Comparison of ENCODE assay signal across 22 mouse cellular contexts in the genomic region with DNA sequence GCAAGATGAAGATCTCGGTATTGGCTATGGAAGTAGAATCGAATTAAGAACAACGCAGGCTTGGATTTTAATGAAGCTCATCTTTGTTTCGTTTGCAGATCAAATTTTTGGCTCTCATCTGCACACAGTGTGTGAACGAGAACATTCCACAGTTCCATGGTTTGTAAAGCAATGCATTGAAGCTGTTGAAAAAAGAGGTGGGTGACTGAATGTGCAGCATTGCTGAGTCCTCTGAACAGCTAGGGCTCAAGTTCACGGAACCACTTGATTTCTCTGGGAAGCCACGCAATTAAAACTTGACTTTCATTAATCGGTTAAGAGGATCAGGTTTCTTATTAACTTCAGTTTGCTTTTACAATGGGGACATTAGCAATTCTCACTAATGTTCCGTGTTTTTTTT.
A peak's percentile ranks its signal among the peaks of the same experiment; 100 is the strongest.
DNase-seq lines count a peak whose midpoint lies in the region; ATAC-seq and TF ChIP-seq lines count a peak whose summit lies in the region.
"Had no signal": no experiment of that assay in that cellular context is flagged by ENCODE, and none has a peak within 500 bp of the region (broad histone marks: within the 10 kb centered on the region; RNA-seq: fewer than 3 reads in every experiment).

No protein-coding gene starts in this region.

- no peaks in the 10 kb centered on the region for H3K9me3 ChIP-seq in kidney, embryonic 14.5 days (ENCODE audit: control insufficient read depth, low read length)
- H3K9me3 ChIP-seq in lung, embryonic 15.5 days, result no peaks in the 10 kb centered on the region
- H3K9me3 ChIP-seq in kidney, postnatal 0 days (replicated peaks; ENCODE audit: low read length), result no peaks in the 10 kb centered on the region
- H3K9me3 ChIP-seq: embryonic facial prominence, embryonic 13.5 days; forebrain, embryonic 12.5 days; heart, embryonic 10.5 days; heart, embryonic 15.5 days; hindbrain, embryonic 10.5 days had no signal

- peak overlapping the region; percentile 21; the same call in 1 of the 2 replicates for H3K27ac ChIP-seq in kidney, embryonic 14.5 days (ENCODE audit: low read depth, low read length)
- H3K27ac ChIP-seq in lung, embryonic 15.5 days, result peak overlapping the region; percentile 61; the same call in 1 of the 2 replicates
- H3K27ac ChIP-seq in kidney, postnatal 0 days, result peak overlapping the region; percentile 32; the same call in 1 of the 2 replicates
- H3K27ac ChIP-seq: embryonic facial prominence, embryonic 13.5 days; forebrain, embryonic 12.5 days; heart, embryonic 10.5 days; heart, embryonic 15.5 days; hindbrain, embryonic 10.5 days; hindbrain, embryonic 14.5 days had no signal

- no peak for TF ChIP-seq CTCF in kidney, postnatal 0 days (IDR thresholded peaks at IDR 0.05; ENCODE audit: low read depth)

- H3K36me3 ChIP-seq in kidney, embryonic 14.5 days (ENCODE audit: control insufficient read depth, insufficient read depth, low read length), result no peaks in the 10 kb centered on the region
- H3K36me3 ChIP-seq in lung, embryonic 15.5 days, result no peaks in the 10 kb centered on the region
- no peaks in the 10 kb centered on the region for H3K36me3 ChIP-seq in kidney, postnatal 0 days (ENCODE audit: insufficient read depth, low read length)
- H3K36me3 ChIP-seq: embryonic facial prominence, embryonic 13.5 days; forebrain, embryonic 12.5 days; heart, embryonic 10.5 days; heart, embryonic 15.5 days; hindbrain, embryonic 10.5 days had no signal

- ATAC-seq in frontal cortex, adult (ENCODE audit: low TSS enrichment), result peak; percentile 56; the same call in 1 of the 2 replicates
- ATAC-seq in kidney, embryonic 14.5 days (ENCODE audit: low FRiP score, low TSS enrichment), result no peak
- ATAC-seq in lung, embryonic 15.5 days (ENCODE audit: borderline replicate concordance, extremely low read depth, low FRiP score, low TSS enrichment), result no peak
- ATAC-seq in kidney, postnatal 0 days (replicated peaks; ENCODE audit: low FRiP score, low read depth), result no peak
- ATAC-seq: activated CD4-positive, CD25-positive, alpha-beta regulatory T cell, adult 4 months; Patski had no signal

- no peaks in the 10 kb centered on the region for H3K4me1 ChIP-seq in kidney, embryonic 14.5 days (ENCODE audit: control insufficient read depth, insufficient read depth, low read length)
- H3K4me1 ChIP-seq in lung, embryonic 15.5 days, result peaks cover 6% of the 10 kb centered on the region
- no peaks in the 10 kb centered on the region for H3K4me1 ChIP-seq in kidney, postnatal 0 days (replicated peaks; ENCODE audit: insufficient read depth, low read length)
- H3K4me1 ChIP-seq: forebrain, embryonic 12.5 days; heart, embryonic 10.5 days; heart, embryonic 15.5 days; hindbrain, embryonic 10.5 days had no signal

- H3K4me2 ChIP-seq in kidney, embryonic 14.5 days (replicated peaks; ENCODE audit: low read depth, low read length), result no peak overlapping the region
- H3K4me2 ChIP-seq in lung, embryonic 15.5 days, result no peak overlapping the region
- H3K4me2 ChIP-seq in kidney, postnatal 0 days (ENCODE audit: low read length), result no peak overlapping the region
- H3K4me2 ChIP-seq: embryonic facial prominence, embryonic 13.5 days; forebrain, embryonic 12.5 days; heart, embryonic 15.5 days; hindbrain, embryonic 14.5 days had no signal

- no peaks in the 10 kb centered on the region for H3K27me3 ChIP-seq in kidney, embryonic 14.5 days (ENCODE audit: control insufficient read depth, insufficient read depth, low read length)
- H3K27me3 ChIP-seq in lung, embryonic 15.5 days, result no peaks in the 10 kb centered on the region
- H3K27me3 ChIP-seq in kidney, postnatal 0 days (ENCODE audit: insufficient read depth, low read length), result no peaks in the 10 kb centered on the region
- H3K27me3 ChIP-seq: embryonic facial prominence, embryonic 13.5 days; forebrain, embryonic 12.5 days; heart, embryonic 15.5 days; Patski had no signal

- no peak overlapping the region for H3K9ac ChIP-seq in kidney, embryonic 14.5 days (ENCODE audit: low read depth, low read length)
- no peak overlapping the region for H3K9ac ChIP-seq in lung, embryonic 15.5 days
- H3K9ac ChIP-seq in kidney, postnatal 0 days (ENCODE audit: low read depth, low read length), result no peak overlapping the region
- H3K9ac ChIP-seq: embryonic facial prominence, embryonic 13.5 days; forebrain, embryonic 12.5 days; heart, embryonic 15.5 days; hindbrain, embryonic 14.5 days had no signal

- 80% methylated on average over 9 of the region's 9 CpGs for WGBS in kidney, embryonic 14.5 days
- 80% methylated on average over 9 of the region's 9 CpGs for WGBS in lung, embryonic 15.5 days
- WGBS in kidney, postnatal 0 days, result 68% methylated on average over 9 of the region's 9 CpGs

- DNase-seq in frontal cortex, postnatal 36 days (ENCODE audit: low spot score in 2 of 2), result no peak
- DNase-seq in kidney, postnatal 4 days, result no peak
- no peak for DNase-seq in lung, postnatal 25 days (ENCODE audit: low spot score)
- DNase-seq in kidney, postnatal 0 days (ENCODE audit: low spot score), result no peak
- no peak for DNase-seq in heart, postnatal 4 days
- DNase-seq: cerebellum, adult 18-20 months; cerebellum, adult 9-11 months; cerebellum, postnatal 36 days; gastrocnemius, postnatal 10 days; heart, adult 18-20 months; heart, postnatal 14 days had no signal

- H3K4me3 ChIP-seq in kidney, embryonic 14.5 days (ENCODE audit: low read length), result no peak overlapping the region
- H3K4me3 ChIP-seq in lung, embryonic 15.5 days, result no peak overlapping the region
- no peak overlapping the region for H3K4me3 ChIP-seq in kidney, postnatal 0 days (replicated peaks; ENCODE audit: low read depth, low read length)
- H3K4me3 ChIP-seq: embryonic facial prominence, embryonic 13.5 days; forebrain, embryonic 12.5 days; heart, embryonic 10.5 days; heart, embryonic 15.5 days; hindbrain, embryonic 10.5 days had no signal
